Comparison of ENCODE assay signal across 13 mouse cellular contexts in the genomic region with DNA sequence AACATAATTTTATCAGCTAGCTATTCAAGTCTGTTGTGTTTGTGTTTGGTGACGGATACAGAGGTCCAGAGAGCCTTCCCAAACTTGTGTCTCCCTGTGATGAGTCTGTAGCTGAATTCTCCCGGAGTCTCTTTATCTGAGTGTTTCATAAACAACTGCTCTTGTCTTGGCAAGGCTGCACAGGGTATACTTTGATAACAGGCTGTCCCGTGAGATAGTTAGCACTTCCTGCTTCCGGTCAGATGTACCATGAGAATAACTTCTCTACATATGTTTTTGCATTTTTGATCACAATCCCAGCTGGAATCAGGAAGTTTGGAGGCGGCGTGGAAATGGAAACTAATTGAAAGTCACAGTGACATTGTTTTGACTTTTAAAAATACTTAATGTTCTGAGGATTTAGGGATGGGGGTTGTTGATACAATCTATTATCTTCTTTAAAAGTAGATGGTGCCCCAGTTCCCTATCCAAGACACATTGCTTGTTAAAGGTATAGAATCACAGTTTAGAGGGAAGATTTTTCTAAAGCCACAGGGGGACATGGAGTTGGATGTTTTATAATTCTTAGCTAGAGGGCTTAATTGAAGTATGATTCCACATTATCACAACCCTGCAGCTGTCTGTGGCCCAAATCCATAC.
A peak's percentile ranks its signal among the peaks of the same experiment; 100 is the strongest.
DNase-seq lines count a peak whose midpoint lies in the region; ATAC-seq and TF ChIP-seq lines count a peak whose summit lies in the region.
"Had no signal": no experiment of that assay in that cellular context is flagged by ENCODE, and none has a peak within 500 bp of the region (broad histone marks: within the 10 kb centered on the region; RNA-seq: fewer than 3 reads in every experiment).

No protein-coding gene starts in this region.

- 36% methylated on average over 6 of the region's 6 CpGs for WGBS in stomach, embryonic 14.5 days
- WGBS in stomach, postnatal 0 days = 52% methylated on average over 6 of the region's 6 CpGs
- 54% methylated on average over 6 of the region's 6 CpGs for WGBS in liver, postnatal 0 days (ENCODE audit: insufficient replicate concordance)

- TF ChIP-seq CTCF in stomach, postnatal 0 days (IDR thresholded peaks at IDR 0.05; ENCODE audit: low read depth) = no peak
- TF ChIP-seq CTCF in liver, postnatal 0 days (IDR thresholded peaks at IDR 0.05; ENCODE audit: low read depth) = no peak
- TF ChIP-seq CTCF in left cerebral cortex, adult 2 months (IDR thresholded peaks at IDR 0.05) = no peak

- intact Hi-C loops in left cerebral cortex, adult 2 months (cut with DNase I) = no loop called here

- H3K27ac ChIP-seq in stomach, embryonic 14.5 days (ENCODE audit: low read length) = 0 out of 2 replicates have a peak overlapping the region, but pooled peaks have one; percentile 21
- H3K27ac ChIP-seq in stomach, postnatal 0 days (replicated peaks) = no peak overlapping the region
- H3K27ac ChIP-seq in liver, postnatal 0 days (ENCODE audit: low read depth) = peak overlapping the region; percentile 12; the same call in 1 of the 2 replicates
- H3K27ac ChIP-seq in left cerebral cortex, adult 2 months = no peak overlapping the region
- H3K27ac ChIP-seq: forebrain, embryonic 15.5 days; hindbrain, postnatal 0 days; midbrain, embryonic 12.5 days; neural tube, embryonic 15.5 days had no signal

- no peaks in the 10 kb centered on the region for H3K36me3 ChIP-seq in stomach, embryonic 14.5 days (ENCODE audit: control insufficient read depth, insufficient read depth, low read length)
- H3K36me3 ChIP-seq in stomach, postnatal 0 days (ENCODE audit: control insufficient read depth, insufficient read depth, low read length) = no peaks in the 10 kb centered on the region
- no peaks in the 10 kb centered on the region for H3K36me3 ChIP-seq in liver, postnatal 0 days (replicated peaks; ENCODE audit: insufficient read depth, low read length)
- H3K36me3 ChIP-seq: forebrain, embryonic 15.5 days; midbrain, embryonic 12.5 days; neural tube, embryonic 15.5 days had no signal

- no peak overlapping the region for H3K4me2 ChIP-seq in stomach, embryonic 14.5 days (replicated peaks; ENCODE audit: low read depth, low read length)
- H3K4me2 ChIP-seq in stomach, postnatal 0 days (replicated peaks; ENCODE audit: low read depth) = no peak overlapping the region
- H3K4me2 ChIP-seq in liver, postnatal 0 days (ENCODE audit: low read depth, low read length) = no peak overlapping the region
- H3K4me2 ChIP-seq: forebrain, embryonic 15.5 days; midbrain, embryonic 12.5 days; neural tube, embryonic 15.5 days had no signal

- no peak overlapping the region for H3K4me3 ChIP-seq in stomach, embryonic 14.5 days (ENCODE audit: low read depth, low read length)
- no peak overlapping the region for H3K4me3 ChIP-seq in stomach, postnatal 0 days (ENCODE audit: low read depth, low read length)
- no peak overlapping the region for H3K4me3 ChIP-seq in liver, postnatal 0 days (ENCODE audit: low read depth, low read length)
- H3K4me3 ChIP-seq in left cerebral cortex, adult 2 months = no peak overlapping the region
- H3K4me3 ChIP-seq: forebrain, embryonic 15.5 days; midbrain, embryonic 12.5 days; neural tube, embryonic 15.5 days had no signal

- TF ChIP-seq EP300 in stomach, postnatal 0 days (optimal IDR thresholded peaks at IDR 0.05) = no peak
- peak; percentile 79 for TF ChIP-seq EP300 in liver, postnatal 0 days (IDR thresholded peaks at IDR 0.05; ENCODE audit: low read depth)

- H3K9ac ChIP-seq in stomach, embryonic 14.5 days (replicated peaks; ENCODE audit: low read depth, low read length) = no peak overlapping the region
- no peak overlapping the region for H3K9ac ChIP-seq in stomach, postnatal 0 days (ENCODE audit: low read length)
- no peak overlapping the region for H3K9ac ChIP-seq in liver, postnatal 0 days (replicated peaks)
- H3K9ac ChIP-seq: forebrain, embryonic 15.5 days; midbrain, embryonic 12.5 days; neural tube, embryonic 15.5 days had no signal

- ATAC-seq in stomach, embryonic 14.5 days (ENCODE audit: insufficient number of reproducible peaks, insufficient read depth, low FRiP score, low read depth) = no peak
- no peak for ATAC-seq in stomach, postnatal 0 days (ENCODE audit: low FRiP score, low TSS enrichment)
- ATAC-seq in liver, postnatal 0 days = peak; percentile 50
- ATAC-seq: forebrain, embryonic 15.5 days; hindbrain, postnatal 0 days had no signal

- DNase-seq in adrenal gland, postnatal 10 days = peak; percentile 3
- no peak for DNase-seq in adrenal gland, postnatal 4 days (ENCODE audit: low spot score in 2 of 2)
- DNase-seq in stomach, postnatal 0 days (ENCODE audit: low spot score) = no peak
- no peak for DNase-seq in liver, postnatal 0 days
- DNase-seq in left cerebral cortex, adult 2 months (ENCODE audit: extremely low spot score in 1 of 2, low spot score in 2 of 2) = no peak
- DNase-seq in ovary, postnatal 14 days (ENCODE audit: low spot score) = no peak
- DNase-seq in gastrocnemius, postnatal 10 days = no peak
- DNase-seq: adrenal gland, adult 2 months had no signal

- H3K4me1 ChIP-seq in stomach, embryonic 14.5 days (ENCODE audit: control insufficient read depth, insufficient read depth, low read length) = no peaks in the 10 kb centered on the region
- no peaks in the 10 kb centered on the region for H3K4me1 ChIP-seq in stomach, postnatal 0 days (replicated peaks; ENCODE audit: control insufficient read depth, insufficient read depth)
- H3K4me1 ChIP-seq in liver, postnatal 0 days (ENCODE audit: insufficient read depth) = no peaks in the 10 kb centered on the region
- H3K4me1 ChIP-seq: forebrain, embryonic 15.5 days; midbrain, embryonic 12.5 days; neural tube, embryonic 15.5 days had no signal

- no peaks in the 10 kb centered on the region for H3K27me3 ChIP-seq in stomach, embryonic 14.5 days (ENCODE audit: control insufficient read depth, insufficient read depth, low read length)
- no peaks in the 10 kb centered on the region for H3K27me3 ChIP-seq in stomach, postnatal 0 days (ENCODE audit: control insufficient read depth, insufficient read depth, low read length)
- no peaks in the 10 kb centered on the region for H3K27me3 ChIP-seq in liver, postnatal 0 days (ENCODE audit: insufficient read depth, low read length)
- H3K27me3 ChIP-seq: forebrain, embryonic 15.5 days; midbrain, embryonic 12.5 days; neural tube, embryonic 15.5 days had no signal

- H3K9me3 ChIP-seq in stomach, embryonic 14.5 days (ENCODE audit: control insufficient read depth, low read depth, low read length) = no peaks in the 10 kb centered on the region
- H3K9me3 ChIP-seq in stomach, postnatal 0 days (ENCODE audit: control insufficient read depth, low read length) = no peaks in the 10 kb centered on the region
- no peaks in the 10 kb centered on the region for H3K9me3 ChIP-seq in liver, postnatal 0 days (ENCODE audit: low read length)
- H3K9me3 ChIP-seq: forebrain, embryonic 15.5 days; midbrain, embryonic 12.5 days; neural tube, embryonic 15.5 days had no signal

Comparison
In these comparisons a context has a peak if more than half of its experiments do, and no peak if none do; other contexts are left out.
1. H3K27ac ChIP-seq: peak in stomach, embryonic 14.5 days (single experiment) and liver, postnatal 0 days (single experiment); none in stomach, postnatal 0 days (single experiment) and left cerebral cortex, adult 2 months (single experiment).